Mouse (Mus musculus): ENCODE results near the gene Bloc1s1. TPM values are rescaled to one million over a fixed set of nuclear protein-coding genes. Genes with fewer than 3 reads are reported as not detected.

The Bloc1s1 gene
- total RNA-seq, 2 experiments from 2014 or later = 177 to 191 TPM

GRCm38 (mm10) chr10:128910066-128910841 is 13.6 kb downstream of the Bloc1s1 start:
- peak; percentile 47 to 55 for DNase-seq (ENCODE audit: low spot score in 2 of 2)

GRCm38 (mm10) chr10:128909567-128910028 is 14.2 kb downstream of the Bloc1s1 start:
- peak; percentile 82 to 84 for DNase-seq (ENCODE audit: low spot score in 2 of 2)

GRCm38 (mm10) chr10:128908778-128909448 is 14.9 kb downstream of the Bloc1s1 start:
- DNase-seq (ENCODE audit: low spot score in 2 of 2) = no peak

- no peak for DNase-seq (ENCODE audit: low spot score in 2 of 2)
These were observed 19.0 kb downstream of the Bloc1s1 start for GRCm38 (mm10) chr10:128904812-128905211.

GRCm38 (mm10) chr10:128902409-128902988 is 21.3 kb downstream of the Bloc1s1 start:
- DNase-seq (ENCODE audit: low spot score in 2 of 2) = no peak

- no peak for DNase-seq (ENCODE audit: low spot score in 2 of 2)
These were observed 22.4 kb downstream of the Bloc1s1 start for GRCm38 (mm10) chr10:128901409-128901808.

- DNase-seq (ENCODE audit: low spot score in 2 of 2) = no peak
These were observed 23.1 kb downstream of the Bloc1s1 start, which contains the start of gene Cd63 for GRCm38 (mm10) chr10:128900698-128901097. TSS of gene Cd63 (plus strand) at chr10:128900989.

- DNase-seq (ENCODE audit: low spot score in 2 of 2) = no peak
These were observed 23.9 kb downstream of the Bloc1s1 start for GRCm38 (mm10) chr10:128899759-128900490.

- DNase-seq (ENCODE audit: low spot score in 2 of 2) = no peak
These were observed 26.3 kb downstream of the Bloc1s1 start for GRCm38 (mm10) chr10:128897501-128897900.

GRCm38 (mm10) chr10:128896807-128897206 is 27.0 kb downstream of the Bloc1s1 start:
- DNase-seq (ENCODE audit: low spot score in 2 of 2) = no peak

GRCm38 (mm10) chr10:128895952-128896693 is 27.7 kb downstream of the Bloc1s1 start:
- DNase-seq (ENCODE audit: low spot score in 2 of 2) = no peak

- peak in 1 of 2 experiments; percentile 71 for DNase-seq (ENCODE audit: low spot score in 2 of 2)
These were observed 28.4 kb downstream of the Bloc1s1 start for GRCm38 (mm10) chr10:128895437-128895836.

- no peak for DNase-seq (ENCODE audit: low spot score in 2 of 2)
These were observed 31.6 kb downstream of the Bloc1s1 start for GRCm38 (mm10) chr10:128892246-128892645.

GRCm38 (mm10) chr10:128891296-128892094 is 32.3 kb downstream of the Bloc1s1 start, which contains the start of gene Gdf11:
TSS of gene Gdf11 (minus strand) at chr10:128891718.
- DNase-seq (ENCODE audit: low spot score in 2 of 2) = peak; percentile 31 to 39

GRCm38 (mm10) chr10:128890383-128891295 is 33.2 kb downstream of the Bloc1s1 start:
- DNase-seq (ENCODE audit: low spot score in 2 of 2) = no peak

GRCm38 (mm10) chr10:128889846-128890245 is 34.0 kb downstream of the Bloc1s1 start:
- DNase-seq (ENCODE audit: low spot score in 2 of 2) = no peak

GRCm38 (mm10) chr10:128888941-128889827 is 34.7 kb downstream of the Bloc1s1 start:
- no peak for DNase-seq (ENCODE audit: low spot score in 2 of 2)
